Mouse (Mus musculus) adrenal gland, postnatal 25 days (tissue): Measurements from ENCODE around the gene Trp73. TPM values are rescaled to one million over a fixed set of nuclear protein-coding genes. Genes with fewer than 3 reads are reported as not detected.
A peak's percentile ranks its signal among the peaks of the same experiment; 100 is the strongest.

Experiments
- DNase-seq: peaks from one replicate; pipeline ENCODE4 v3.0.0; 2021; ENCODE audit warnings: mixed read lengths
- long read RNA-seq: library from polyadenylated mRNA; stranded (forward); transcript quantifications from one replicate; pipeline ENCODE4 v2.0.0, GENCODE M21; 2021
- total RNA-seq: library from RNA; stranded (reverse); gene quantifications from 2 replicates; pipeline ENCODE4 v1.2.3, GENCODE M21; 2021

Trp73 gene
- total RNA-seq = not detected in 2 replicates
- long read RNA-seq = 0 reads

- no peak for DNase-seq
Measured at GRCm38 (mm10) chr4:154140182-154140212, at the start of gene Trp73. Gene Trp73 (minus strand): TSS chr4:154140208.

- no peak for DNase-seq
Measured at GRCm38 (mm10) chr4:154188948-154189347, 48.9 kb upstream of the Trp73 start.

GRCm38 (mm10) chr4:154186002-154186537 lies 46.1 kb upstream of the Trp73 start:
- no peak for DNase-seq

GRCm38 (mm10) chr4:154185001-154185400 lies 45.0 kb upstream of the Trp73 start:
- no peak for DNase-seq

- DNase-seq = peak; percentile 28
Measured at GRCm38 (mm10) chr4:154183566-154183965, 43.6 kb upstream of the Trp73 start.

GRCm38 (mm10) chr4:154181001-154181400 lies 41.0 kb upstream of the Trp73 start:
- no peak for DNase-seq

- DNase-seq = no peak
Measured at GRCm38 (mm10) chr4:154177257-154177656, 37.2 kb upstream of the Trp73 start.

GRCm38 (mm10) chr4:154171931-154172604 lies 32.1 kb upstream of the Trp73 start:
- DNase-seq = no peak

GRCm38 (mm10) chr4:154171151-154171930 lies 31.3 kb upstream of the Trp73 start:
- DNase-seq = no peak

GRCm38 (mm10) chr4:154170506-154171150 lies 30.6 kb upstream of the Trp73 start, which contains the start of gene Megf6:
Gene Megf6 (plus strand): TSS chr4:154170730.
- DNase-seq = no peak

GRCm38 (mm10) chr4:154170021-154170420 lies 30.0 kb upstream of the Trp73 start:
- no peak for DNase-seq

GRCm38 (mm10) chr4:154167053-154167452 lies 27.0 kb upstream of the Trp73 start:
- peak; percentile 76 for DNase-seq

GRCm38 (mm10) chr4:154163296-154163695 lies 23.3 kb upstream of the Trp73 start:
- peak; percentile 71 for DNase-seq

GRCm38 (mm10) chr4:154160538-154161390 lies 20.8 kb upstream of the Trp73 start, which contains the start of gene Tprgl:
Gene Tprgl (minus strand): TSS chr4:154160666.
- peak; percentile 97 for DNase-seq

- no peak for DNase-seq
Measured at GRCm38 (mm10) chr4:154159961-154160537, 20.0 kb upstream of the Trp73 start.

- DNase-seq = peak; percentile 74
Measured at GRCm38 (mm10) chr4:154159002-154159401, 19.0 kb upstream of the Trp73 start.

GRCm38 (mm10) chr4:154157970-154158662 lies 18.1 kb upstream of the Trp73 start:
- DNase-seq = no peak

- no peak for DNase-seq
Measured at GRCm38 (mm10) chr4:154156050-154156449, 16.0 kb upstream of the Trp73 start.

GRCm38 (mm10) chr4:154154104-154154503 lies 14.1 kb upstream of the Trp73 start:
- no peak for DNase-seq

- no peak for DNase-seq
Measured at GRCm38 (mm10) chr4:154146342-154146741, 6.3 kb upstream of the Trp73 start.

- DNase-seq = no peak
Measured at GRCm38 (mm10) chr4:154144712-154145111, 4.7 kb upstream of the Trp73 start.
